Mouse (Mus musculus): ENCODE results near the gene Zfp983.
"Not testable (repeated sequence)": the region's sequence is repeated elsewhere in the genome, so short reads cannot be mapped to it uniquely, and the experiment has no call there.

Zfp983 gene

DNA sequence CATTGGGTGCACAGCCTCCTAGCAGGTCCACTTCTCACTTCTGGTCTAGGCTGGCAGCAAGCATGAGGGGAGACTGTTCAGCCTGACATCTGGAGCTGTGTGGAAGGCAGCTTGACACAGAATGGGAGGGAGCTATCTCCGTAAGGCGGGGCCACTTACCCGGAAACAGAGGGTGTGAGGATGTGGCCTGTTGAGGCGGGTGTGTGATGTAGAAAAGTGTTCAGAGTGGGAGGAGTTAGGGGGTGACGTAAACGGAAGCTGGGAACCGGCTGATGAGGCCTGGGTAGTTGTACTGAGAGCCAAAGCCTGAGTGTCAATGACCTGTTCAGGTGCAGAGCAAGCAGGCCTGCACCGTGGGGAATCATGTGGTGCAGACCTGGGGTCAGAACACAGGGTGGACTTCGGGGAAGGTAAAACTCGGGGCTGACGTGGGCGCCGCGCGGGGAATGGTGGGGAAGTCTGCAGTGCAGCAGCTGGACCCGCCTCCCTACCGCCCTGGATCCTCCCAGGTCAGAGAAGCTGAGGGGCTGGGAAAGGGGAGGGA is at the start of gene Zfp983:
TSS of gene Zfp983 (plus strand) at position 261 of the 544 bp plus-strand sequence.
- peak; percentile 93 for DNase-seq

DNA sequence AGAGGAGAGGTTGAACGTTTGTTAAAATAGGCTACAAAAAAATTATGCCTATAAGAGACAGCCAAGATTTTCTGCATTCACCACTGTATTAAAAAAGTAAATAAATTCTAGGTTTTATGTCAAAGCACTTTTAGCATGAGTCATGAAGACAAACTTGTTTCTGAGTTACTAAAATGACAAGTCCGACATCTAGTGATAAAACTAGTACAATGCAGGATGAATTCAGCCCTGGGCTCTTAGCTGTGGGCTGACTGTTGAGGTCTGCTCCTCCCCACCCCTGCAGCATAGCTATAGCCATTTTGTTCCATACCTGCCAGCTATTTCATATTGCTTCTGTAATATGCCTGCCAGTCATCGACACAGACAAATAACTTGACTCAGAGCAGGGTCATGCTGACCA is 34.1 kb upstream of the Zfp983 start:
- DNase-seq, result no peak

DNA sequence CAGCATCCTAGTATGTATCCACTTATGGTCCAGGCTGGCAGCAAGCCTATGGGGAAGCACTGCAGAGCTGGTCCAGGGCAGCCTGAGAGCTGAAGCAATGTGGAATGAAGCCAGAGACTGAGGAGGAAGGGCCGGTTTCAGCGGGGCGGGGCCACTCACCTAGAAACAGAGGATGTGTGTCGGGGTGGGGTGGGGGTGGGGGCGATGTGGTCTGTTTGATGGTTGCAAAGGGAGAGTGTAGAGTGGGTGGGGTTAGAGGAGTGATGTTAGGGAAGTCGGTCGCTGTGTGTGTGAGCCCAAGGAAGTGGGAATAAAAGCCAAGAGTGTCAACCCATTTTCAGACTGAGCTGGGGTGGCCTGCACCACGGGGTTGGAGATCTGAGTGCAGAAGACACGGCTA is 33.1 kb upstream of the Zfp983 start:
- no peak for DNase-seq

DNA sequence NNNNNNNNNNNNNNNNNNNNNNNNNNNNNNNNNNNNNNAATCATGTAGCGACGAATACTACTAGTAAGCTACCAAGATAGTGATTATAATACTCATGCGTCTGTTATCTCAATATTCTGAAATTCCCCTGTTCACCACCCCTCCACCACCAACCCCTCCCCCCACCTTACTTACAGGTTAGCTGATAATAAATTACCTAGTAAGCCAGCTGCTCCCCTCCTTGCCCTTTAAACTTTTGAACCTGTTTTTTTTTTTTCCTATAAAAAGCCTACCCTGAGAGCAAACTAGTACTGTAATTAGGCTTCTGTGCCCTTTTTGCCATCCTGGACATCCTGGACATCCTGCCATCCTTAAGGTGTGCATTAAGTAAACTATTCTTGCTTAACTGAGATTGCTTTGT is 26.8 kb upstream of the Zfp983 start:
- DNase-seq, result no peak

DNA sequence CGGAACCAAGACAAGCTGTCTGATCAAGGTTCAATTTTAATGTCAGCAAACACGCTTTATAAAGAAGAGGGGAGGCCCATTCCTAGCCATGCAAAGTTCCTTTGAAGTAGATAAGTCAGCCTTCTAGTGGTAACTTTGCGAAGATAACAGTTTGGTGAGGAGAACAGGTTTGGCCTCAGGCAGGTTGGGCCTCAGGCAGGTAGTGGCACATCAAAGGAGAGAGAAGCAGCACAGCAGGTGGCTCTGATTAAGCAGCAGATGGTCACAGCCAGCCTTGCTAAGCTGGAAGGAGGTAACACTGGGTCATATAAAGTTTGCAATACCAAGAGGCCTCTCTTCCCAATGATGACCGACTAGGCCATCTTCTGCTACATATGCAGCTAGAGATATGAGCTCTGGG is 14.7 kb upstream of the Zfp983 start:
- DNase-seq, result not testable (repeated sequence)

DNA sequence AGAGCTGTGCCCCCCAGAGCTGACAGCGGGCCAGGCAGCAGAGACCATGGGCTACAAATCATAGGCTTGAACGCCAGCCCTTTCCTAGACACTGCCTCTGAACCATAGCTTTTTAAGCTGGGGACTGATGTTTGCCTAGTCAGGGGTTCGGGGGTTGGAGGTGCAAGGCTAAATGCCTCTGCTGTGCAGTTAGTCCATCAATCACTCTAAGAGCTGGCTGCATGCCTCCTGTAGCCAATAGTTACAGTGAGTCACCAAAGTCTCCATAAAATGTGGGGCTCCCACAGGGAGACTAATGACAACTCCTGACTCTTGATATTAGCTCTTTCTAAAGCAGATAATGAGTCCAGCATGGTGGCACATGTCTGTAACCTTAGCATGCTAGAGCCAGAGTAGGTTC is 1.6 kb upstream of the Zfp983 start:
- DNase-seq, result no peak

DNA sequence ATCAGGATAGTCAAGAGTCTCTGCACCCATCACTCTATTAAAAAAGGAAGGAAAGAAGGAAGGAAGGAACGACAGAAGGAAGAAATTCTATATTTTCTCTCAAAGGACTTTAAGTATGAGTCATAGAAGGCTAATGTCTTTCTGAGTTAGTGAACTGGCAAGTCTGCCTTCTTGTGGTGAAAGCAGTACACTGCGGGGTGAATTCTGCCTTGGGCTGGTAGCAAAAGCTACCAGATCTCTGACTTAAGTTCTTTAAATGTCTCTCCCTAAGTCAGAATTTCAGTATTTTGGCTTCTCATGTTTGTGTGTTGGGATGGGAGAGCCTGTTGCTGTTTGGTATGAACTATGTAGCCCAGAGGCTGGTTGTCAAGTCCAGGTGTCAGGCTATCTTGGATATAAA is 488 bp upstream of the Zfp983 start:
- peak; percentile 36 for DNase-seq

DNA sequence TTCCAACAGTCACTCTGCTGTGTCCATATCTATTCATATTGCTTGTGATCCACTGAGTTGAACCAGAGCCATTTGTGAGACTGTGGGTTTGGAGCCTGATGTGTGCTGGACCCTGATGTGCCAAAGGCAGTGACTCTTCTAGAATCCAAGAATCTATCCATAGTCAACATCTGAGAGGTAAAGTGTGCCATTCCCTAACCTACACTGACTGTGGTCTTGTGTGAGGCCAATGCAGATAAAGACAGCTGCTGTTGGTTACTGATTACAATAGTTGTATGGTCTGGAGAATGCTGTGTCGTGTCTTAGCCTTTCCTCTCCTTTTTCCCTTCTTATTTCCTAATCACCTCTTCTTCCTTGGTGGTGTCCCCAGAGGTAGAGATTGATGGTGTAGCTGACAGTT is 28.4 kb downstream of the Zfp983 start:
- DNase-seq, result not testable (repeated sequence)

DNA sequence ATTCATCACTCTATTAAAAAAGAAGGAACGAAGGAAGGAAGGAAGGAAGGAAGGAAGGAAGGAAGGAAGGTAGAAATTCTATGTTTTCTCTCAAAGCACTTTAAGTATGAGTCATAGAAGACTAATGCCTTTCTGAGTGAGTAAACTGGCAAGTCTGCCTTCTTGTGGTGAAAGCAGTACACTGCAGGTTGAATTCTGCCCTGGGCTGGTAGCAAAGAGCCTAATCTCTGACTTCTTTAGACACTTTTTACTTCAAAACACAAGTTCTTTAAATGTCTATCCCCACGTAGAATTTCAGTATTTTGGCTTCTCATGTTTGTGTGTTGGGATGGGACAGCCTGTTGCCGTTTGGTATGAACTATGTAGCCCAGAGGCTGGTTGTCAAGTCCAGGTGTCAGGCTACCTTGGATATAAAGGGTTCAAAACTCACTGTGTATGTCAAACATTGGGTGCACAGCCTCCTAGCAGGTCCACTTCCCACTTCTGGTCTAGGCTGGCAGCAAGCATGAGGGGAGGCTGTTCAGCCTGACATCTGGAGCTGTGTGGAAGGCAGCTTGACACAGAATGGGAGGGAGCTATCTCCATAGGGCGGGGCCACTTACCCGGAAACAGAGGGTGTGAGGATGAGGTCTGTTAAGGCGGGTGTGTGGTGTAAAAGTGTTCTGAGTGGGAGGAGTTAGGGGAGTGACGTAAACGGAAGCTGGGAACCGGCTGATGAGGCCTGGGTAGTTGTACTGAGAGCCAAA is 29.0 kb downstream of the Zfp983 start:
- peak; percentile 95 for DNase-seq

DNA sequence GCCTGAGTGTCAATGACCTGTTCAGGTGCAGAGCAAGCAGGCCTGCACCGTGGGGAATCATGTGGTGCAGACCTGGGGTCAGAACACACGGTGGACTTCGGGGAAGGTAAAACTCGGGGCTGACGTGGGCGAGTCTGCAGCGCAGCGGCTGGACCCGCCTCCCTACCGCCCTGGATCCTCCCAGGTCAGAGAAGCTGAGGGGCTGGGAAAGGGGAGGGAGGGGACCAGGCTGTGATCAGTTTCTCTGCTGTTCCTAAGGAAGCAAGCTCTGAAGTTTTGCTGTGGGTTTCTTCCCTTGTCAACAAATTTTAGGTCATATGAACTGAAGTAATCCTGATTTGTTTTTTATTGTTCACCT is 29.6 kb downstream of the Zfp983 start:
- not testable (repeated sequence) for DNase-seq

DNA sequence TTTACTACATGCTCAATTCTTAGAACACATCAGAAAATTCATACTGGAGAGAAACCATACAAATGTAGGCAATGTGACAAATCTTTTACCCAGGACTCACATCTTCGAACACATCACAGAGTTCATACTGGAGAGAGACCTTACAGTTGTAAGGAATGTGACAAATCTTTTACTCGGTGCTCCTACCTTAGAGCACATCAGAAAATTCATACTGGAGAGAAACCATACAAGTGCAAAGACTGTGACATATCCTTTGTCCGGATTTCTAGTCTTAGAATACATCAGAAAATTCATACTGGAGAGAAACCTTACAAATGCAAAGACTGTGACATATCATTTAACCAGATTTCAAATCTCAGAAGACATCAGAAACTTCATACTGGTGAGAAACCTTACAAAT is 41.1 kb downstream of the Zfp983 start, which contains the start of gene Gm10226:
TSS of gene Gm10226 (plus strand) at position 301 of the 400 bp plus-strand sequence.
- no peak for DNase-seq

DNA sequence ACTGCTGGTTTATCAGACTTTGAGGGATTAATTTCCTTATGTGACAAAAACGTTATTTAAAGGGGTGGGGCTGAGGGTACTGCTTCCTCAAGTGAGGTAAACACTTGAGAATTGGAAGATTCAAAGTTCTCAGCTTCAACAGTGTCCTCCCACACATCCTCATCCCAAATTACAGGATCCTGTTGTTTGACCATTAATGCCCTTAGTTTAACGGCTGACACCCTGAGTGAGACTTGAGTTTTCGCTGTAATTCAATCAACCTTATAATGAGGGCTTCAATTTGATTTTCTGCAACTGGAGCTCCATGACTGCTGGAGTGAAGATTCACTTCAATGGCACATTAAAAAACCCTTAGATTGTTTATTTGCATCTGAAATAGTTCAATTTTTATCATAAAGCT is 42.9 kb downstream of the Zfp983 start:
- no peak for DNase-seq

DNA sequence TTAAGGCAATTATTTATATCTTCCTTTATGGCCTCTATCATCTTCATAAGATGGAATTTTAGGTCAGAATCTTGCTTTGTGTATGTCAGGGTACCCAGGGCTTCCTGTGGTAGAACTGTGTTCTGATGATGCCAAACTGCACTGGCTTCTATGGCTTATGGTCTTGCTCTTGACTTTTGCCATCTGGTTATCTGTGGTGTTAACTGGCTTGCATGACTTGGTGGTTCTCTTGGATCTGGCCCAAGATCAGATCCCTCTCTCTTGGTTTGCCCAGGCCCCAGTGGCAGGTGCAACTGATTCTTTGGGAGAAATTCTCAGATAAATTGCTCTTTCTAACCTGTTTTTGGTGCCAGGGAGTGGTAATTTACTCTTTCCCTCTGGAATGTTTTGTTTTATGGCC is 45.6 kb downstream of the Zfp983 start:
- DNase-seq, result no peak

DNA sequence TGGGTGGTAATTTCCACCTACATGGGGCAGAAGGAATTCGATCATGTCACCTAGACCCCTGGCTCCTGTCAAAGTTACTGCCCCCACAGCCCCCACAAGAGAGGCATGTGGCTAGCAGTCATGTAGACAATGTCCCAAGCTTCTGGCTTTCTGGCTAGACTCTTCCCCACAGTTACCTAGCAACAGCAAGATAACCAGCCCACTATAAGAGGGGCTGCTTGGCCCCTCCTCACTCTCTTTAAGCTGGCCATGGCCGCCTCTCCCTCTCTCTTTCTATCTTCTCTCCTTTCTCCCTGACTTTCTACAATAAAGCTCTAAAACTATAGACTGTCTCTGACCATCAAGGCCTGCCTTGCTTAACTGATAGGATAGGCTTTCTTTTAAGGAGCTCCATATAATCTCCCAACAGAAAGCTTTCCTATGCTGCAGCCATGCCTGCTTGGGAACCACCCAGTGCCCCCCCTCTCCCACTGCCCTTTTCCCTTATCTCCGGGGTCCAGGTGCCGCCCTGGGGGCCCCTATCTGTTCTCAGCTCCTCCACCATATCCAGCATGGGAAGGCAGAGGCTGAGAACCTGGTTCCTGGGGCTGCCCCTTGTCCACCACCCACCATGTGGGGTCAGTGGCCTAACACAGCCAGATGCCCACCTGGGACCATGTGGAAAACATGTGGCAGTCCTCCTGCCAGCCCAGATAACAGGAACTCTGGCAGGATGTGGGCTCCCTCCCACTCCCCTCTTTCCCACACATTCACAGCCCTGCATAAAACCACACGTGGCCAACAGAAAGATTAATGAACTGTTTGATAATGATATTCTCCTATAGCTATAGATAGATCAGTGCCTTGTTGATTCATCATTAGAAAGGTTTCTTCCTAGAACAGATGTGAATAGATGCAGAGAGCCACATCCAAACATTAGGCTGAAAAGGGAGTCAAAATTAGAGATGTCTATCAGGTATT is 52.1 kb downstream of the Zfp983 start:
- no peak for DNase-seq

DNA sequence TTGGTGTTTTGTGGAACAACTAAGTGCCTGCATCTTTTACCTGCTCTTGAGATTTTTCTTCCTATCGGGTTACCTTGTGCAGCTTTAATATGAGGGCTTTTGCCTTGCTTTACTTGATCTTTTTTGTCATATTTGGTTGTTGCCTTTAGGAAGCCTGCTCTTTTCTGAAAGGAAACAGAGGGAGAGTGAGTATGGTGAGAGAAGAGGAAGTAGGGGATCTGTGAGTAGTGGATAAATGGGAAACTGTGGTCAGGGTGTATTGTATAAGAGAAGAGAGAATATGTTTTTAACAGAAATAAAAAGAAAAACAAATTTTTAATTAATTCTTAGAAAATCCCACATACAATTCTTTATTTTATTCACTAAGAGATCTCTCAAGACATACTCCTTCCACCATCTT is 53.0 kb downstream of the Zfp983 start:
- DNase-seq, result no peak

DNA sequence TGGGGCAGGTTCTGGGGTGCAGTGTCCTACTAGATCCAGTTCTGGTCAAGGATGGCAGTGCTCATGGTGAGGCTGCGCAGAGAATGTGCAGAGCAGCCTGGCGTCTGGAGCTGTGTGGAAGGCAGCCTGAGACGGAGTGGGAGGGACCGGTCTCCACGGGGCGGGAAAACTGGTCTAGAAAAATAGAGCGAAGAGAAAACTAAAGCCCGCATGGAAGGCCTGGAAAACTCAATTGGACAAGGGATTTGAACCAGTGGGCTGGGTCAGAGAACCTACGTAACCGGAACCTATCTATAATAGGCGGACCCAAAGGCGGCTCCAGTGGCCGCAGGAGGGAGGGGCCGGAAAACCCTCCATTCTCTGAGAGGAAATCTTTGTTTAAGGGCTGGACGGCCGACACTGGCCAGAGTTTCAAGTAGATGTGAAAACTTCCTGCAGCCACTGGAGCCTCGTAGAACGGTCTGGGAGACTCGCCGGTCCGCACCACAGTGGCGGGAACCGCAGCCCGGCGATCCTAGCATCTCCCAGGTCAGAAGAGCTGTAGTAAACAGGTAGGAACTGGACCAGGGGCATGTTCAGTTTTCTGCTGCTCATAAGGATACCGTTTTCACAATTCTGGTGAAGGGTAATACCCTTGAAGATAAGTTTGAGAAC is 57.0 kb downstream of the Zfp983 start, which contains the start of gene Zfp760:
TSS of gene Zfp760 (plus strand) at position 399 of the 654 bp plus-strand sequence.
- peak; percentile 95 for DNase-seq

DNA sequence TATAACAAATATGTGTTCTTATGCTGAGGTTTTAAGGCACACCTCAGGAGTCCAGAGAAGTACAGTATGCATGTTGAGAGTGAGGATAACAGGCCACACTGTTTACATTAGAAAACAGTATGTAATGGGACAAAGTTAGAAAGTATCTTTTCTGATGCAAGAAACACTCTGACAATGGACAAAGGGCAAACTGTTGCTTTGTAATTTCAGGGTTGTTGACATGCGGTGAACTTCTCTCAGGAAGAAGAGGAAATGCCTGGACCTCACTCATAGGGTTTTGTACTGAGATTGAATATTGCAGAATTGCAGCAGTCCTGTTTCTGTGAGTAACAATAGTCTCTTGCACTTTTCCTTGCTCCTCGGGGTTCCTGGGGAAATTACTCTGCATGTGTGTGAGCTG is 58.0 kb downstream of the Zfp983 start:
- DNase-seq, result peak; percentile 4
